Mouse (Mus musculus) left cerebral cortex, adult 18-20 months (tissue): ENCODE data around the gene 1810049J17Rik. TPM values are rescaled to one million over a fixed set of nuclear protein-coding genes. Genes with fewer than 3 reads are reported as not detected.

Experiments used
- total RNA-seq, 2 experiments: library from RNA; stranded (reverse); gene quantifications; 2 replicates each; pipeline ENCODE4 v1.2.3; 2021

Gene 1810049J17Rik
- total RNA-seq, 2 experiments from 2014 or later: 0.87 TPM; not detected in 1

Other genes starting within 250 kb of the 1810049J17Rik start
- gene Zfr, start 204.1 kb downstream of the 1810049J17Rik start, total RNA-seq: 100 to 1,000 TPM; 334 to 364 TPM
- gene Mtmr12, start 116.9 kb downstream of the 1810049J17Rik start, total RNA-seq: 10 to 100 TPM; 52.2 to 56.4 TPM
- 100 to 1,000 TPM; 105 TPM for gene Golph3, start 449 bp downstream of the 1810049J17Rik start, total RNA-seq